Mouse (Mus musculus) hindbrain, embryonic 15.5 days (tissue): ENCODE measurements at regions not wholly inside any gene's neighbourhood (a gene's known extent, or its start where the extent isn't known, plus 50 kb on each side); places are given as distances from the start of the nearest gene placed in this dataset.

Source experiments
- ATAC-seq: fragments of 200-750 bp; cut with Nextera tagmentation; 2 replicates; pipeline ENCODE4 v1.8.0; 2017; ENCODE audit warnings: low read depth, moderate number of reproducible peaks, moderate TSS enrichment; ENCODE audit not compliant: low FRiP score
- H3K27ac ChIP-seq: fragments of 300-500 bp; sonication (generic); replicated peaks from 2 replicates; pipeline ENCODE4 v1.5.1; 2015; ENCODE audit warnings: mild to moderate bottlenecking, inconsistent platforms
- H3K27me3 ChIP-seq: fragments of 300-500 bp; sonication (generic); 2 replicates; pipeline ENCODE4 v1.6.1; 2015; ENCODE audit warnings: control low read depth, inconsistent platforms
- H3K36me3 ChIP-seq: fragments of 300-500 bp; sonication (generic); 2 replicates; pipeline ENCODE4 v1.6.1; 2015; ENCODE audit warnings: control low read depth, inconsistent platforms
- H3K4me1 ChIP-seq: fragments of 300-500 bp; sonication (generic); replicated peaks from 2 replicates; pipeline ENCODE4 v1.6.1; 2015; ENCODE audit warnings: control low read depth, inconsistent platforms
- H3K4me2 ChIP-seq: fragments of 300-500 bp; sonication (generic); 2 replicates; pipeline ENCODE4 v1.6.1; 2015; ENCODE audit warnings: moderate library complexity, mild to moderate bottlenecking, inconsistent platforms
- H3K4me3 ChIP-seq: fragments of 300-500 bp; sonication (generic); 2 replicates; pipeline ENCODE4 v1.5.1; 2015; ENCODE audit warnings: mild to moderate bottlenecking, inconsistent platforms
- H3K9ac ChIP-seq: fragments of 300-500 bp; sonication (generic); 2 replicates; pipeline ENCODE4 v1.6.1; 2015; ENCODE audit warnings: inconsistent platforms
- H3K9me3 ChIP-seq: fragments of 300-500 bp; sonication (generic); 2 replicates; pipeline ENCODE4 v1.6.1; 2016; ENCODE audit warnings: control low read depth, inconsistent platforms
- WGBS: fragments of 180-500 bp; shearing (Covaris S2); methylation state at CpG from one replicate; pipeline ENCODE4 v1.1.7; 2015; 5-methylcytosine and 5-hydroxymethylcytosine counted together

DNA sequence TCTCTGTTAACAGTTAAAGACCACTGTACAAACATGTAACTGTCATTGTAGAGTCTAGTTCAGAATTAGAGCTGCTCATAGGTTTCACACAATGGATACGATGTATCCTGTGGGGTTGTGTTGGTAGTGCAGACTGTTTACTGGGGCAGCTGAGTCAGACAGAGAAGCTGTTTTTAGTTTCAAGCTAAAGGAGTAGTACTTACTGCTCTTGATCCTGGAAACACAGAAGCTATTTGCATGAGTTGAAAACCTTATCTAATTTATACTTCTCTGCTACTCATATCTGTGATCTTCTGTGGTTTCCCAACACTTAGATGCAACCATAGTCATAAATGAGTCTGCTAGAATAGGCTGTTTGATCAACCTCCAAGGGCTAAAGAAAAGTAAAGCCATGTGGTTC is 413.5 kb upstream of the Cdh9 start:
- H3K9ac ChIP-seq, result no peak overlapping the region
- no peaks in the 10 kb centered on the region for H3K9me3 ChIP-seq
- no peak overlapping the region for H3K4me3 ChIP-seq
- H3K4me1 ChIP-seq, result no peaks in the 10 kb centered on the region
- WGBS, result 100% methylated on average over 1 of the region's 1 CpGs
- H3K4me2 ChIP-seq, result no peak overlapping the region
- H3K27me3 ChIP-seq, result no peaks in the 10 kb centered on the region
- no peak overlapping the region for H3K27ac ChIP-seq
- no peaks in the 10 kb centered on the region for H3K36me3 ChIP-seq
- no peak for ATAC-seq

- Histone ChIP-seq H3K27ac (no peak overlapping the region), H3K9ac (no peak overlapping the region), H3K36me3 (no peaks in the 10 kb centered on the region), H3K4me3 (no peak overlapping the region), H3K9me3 (no peaks in the 10 kb centered on the region), H3K4me1 (no peaks in the 10 kb centered on the region), H3K4me2 (no peak overlapping the region), H3K27me3 (no peaks in the 10 kb centered on the region)
- no peak for ATAC-seq
- 90% methylated on average over 2 of the region's 2 CpGs for WGBS
These were observed 402.2 kb upstream of the Cdh9 start for GRCm38 (mm10) chr15:16326327-16326726.
